Mouse (Mus musculus) CH12F3 (cell line): ENCODE data around the gene Rfxank.

Source experiments
- in situ Hi-C: fragments of 300-500 bp; cut with MboI; formaldehyde crosslinking; loops from 2 replicates; pipeline ENCODE4 v1.14.3; 2020; ENCODE audit warnings: low sequenced_read_pairs

Gene Rfxank

DNA sequence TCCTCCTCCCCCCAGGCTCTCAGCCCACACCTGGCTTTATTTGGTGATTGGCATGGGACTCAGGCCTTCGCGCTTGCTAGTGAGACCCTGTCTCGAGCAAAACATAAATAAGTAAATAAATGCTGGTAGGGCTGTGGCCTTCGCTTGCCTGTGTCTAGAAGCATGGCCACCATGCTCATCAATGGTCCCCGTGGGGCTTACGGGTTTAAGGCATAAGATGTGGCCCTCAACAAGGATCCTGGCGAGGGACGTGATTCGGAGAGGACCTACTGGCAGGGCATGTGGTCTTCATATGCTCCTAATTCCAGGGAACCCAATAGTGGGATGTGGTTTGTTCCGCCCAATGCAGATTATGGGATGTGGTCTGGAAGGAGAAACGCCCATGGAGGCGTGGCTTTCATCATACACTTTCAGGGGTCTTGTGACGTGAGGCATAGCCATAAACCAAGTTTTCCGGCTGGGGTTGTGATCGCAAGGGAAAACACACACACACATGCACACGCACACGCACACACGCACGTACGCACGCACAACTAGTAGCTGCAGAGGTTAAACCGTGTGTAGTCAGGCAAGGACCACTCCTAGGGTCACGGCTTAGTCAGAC is 27.7 kb downstream of the Rfxank start:
- in situ Hi-C loops: no loop called here

DNA sequence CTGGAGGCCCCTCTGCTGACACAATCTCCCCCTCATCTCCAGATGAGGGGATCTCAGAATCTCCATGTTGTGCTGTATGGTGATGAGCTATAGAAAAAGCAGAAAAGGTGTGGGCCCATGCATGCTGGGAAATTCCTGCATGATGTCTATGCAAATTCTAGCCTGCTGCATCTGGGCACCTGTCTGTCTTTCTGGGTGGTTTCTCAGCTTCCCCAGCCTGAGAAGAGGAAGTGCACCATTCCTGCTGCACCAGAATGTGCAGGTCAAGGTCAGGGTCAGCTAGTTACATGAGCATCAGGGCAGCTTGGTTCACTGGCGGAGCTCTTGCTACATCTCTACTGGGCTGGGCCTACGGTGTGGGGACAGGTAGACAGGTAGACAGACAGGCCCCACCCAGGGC is 28.5 kb downstream of the Rfxank start:
- in situ Hi-C loops: no loop called here

DNA sequence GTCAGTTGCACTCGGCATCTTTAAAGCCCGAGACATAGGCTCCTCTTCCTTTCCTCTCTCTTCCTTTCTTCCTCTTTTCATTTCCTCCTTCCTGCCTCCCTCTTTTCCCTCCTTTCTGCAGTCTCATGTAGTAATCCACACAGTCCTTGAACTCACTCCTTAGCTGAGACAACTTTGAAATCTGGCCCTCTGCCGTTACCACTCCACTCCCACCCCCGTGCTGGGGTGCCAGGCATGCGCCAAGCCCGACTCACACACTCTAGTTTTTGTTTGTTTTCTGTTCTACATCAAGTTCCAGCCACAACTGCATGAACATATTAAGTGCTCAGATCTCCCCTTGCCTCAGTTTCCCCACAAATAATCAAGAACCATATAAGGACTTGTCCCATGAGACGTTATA is 34.0 kb downstream of the Rfxank start:
- in situ Hi-C loops: no loop called here

DNA sequence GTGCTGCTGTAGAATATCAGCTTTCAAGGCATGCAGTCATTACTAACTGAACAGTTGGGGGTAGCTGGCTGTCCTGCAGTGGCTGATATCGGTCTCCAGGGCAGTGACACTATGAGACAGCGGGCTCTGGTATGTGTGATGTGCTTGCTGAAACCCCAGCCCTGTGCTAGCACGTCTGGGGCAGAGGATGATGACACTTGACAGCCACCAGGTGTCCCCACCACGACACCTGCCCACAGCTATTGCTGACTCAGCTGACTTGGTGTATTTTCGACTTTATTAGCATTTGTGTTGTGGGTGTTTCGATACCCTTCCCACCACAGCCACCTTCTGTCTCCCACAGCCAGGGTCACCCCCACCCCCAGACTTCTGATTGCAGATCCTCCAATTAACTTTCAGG is 34.4 kb downstream of the Rfxank start:
- in situ Hi-C loops: no loop called here

DNA sequence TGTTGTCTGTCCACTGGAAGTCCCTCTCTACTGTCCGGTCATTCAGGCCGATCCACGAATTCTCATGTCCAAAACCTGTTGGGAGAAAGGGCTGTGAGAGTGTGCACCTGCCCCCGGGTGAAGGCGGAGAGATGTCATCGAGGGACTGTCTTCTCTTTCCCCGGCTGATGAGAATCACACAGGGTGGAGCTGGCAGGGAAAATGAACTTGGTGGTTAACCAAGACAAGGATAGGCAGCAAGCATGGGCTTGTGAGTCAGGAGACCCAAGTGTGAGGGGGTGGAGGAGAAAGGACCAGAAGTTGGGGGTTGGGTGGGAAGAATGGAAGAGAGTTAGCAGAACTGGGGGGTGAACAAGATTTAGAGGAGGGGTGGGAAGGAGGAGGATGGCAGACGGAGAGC is 38.7 kb downstream of the Rfxank start:
- in situ Hi-C loops: no loop called here

DNA sequence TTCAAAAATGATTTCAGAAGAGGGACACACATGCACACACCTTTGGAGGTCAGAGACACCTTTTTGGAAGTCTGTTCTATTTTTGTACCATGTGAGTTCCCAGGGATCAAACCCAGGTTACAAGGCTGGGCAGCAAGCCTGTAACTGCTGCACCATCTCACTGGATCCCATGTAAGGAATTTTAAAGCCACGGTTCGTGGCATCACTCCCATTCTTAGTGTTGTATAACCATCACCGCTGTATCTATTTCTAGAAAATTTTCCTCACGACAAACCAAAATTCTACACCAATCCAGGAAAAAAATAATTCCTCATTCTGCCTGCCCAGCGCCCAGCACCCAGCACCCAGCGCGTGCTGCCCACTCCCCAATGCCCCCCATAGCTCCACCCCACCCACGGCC is 39.7 kb downstream of the Rfxank start:
- in situ Hi-C loops: no loop called here

DNA sequence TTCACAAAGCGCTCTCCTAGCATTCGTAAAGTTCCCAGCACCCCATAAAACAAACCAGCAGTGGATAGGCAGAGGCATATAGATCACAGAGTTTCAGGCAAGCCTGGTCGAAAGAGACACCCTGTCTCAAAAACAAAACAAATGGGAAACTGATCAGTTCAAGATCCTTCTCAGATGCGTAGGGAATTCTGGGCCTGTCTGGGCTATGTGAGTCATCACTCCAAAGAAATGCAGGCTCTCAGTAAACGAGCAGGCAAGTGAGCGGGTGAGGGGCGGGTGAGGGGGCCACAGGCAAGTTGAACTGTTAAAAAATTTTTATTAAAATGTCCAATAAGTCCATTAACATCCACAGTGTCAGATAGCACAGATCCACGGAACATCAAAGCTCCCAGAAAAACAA is 46.2 kb downstream of the Rfxank start:
- in situ Hi-C loops: no loop called here

DNA sequence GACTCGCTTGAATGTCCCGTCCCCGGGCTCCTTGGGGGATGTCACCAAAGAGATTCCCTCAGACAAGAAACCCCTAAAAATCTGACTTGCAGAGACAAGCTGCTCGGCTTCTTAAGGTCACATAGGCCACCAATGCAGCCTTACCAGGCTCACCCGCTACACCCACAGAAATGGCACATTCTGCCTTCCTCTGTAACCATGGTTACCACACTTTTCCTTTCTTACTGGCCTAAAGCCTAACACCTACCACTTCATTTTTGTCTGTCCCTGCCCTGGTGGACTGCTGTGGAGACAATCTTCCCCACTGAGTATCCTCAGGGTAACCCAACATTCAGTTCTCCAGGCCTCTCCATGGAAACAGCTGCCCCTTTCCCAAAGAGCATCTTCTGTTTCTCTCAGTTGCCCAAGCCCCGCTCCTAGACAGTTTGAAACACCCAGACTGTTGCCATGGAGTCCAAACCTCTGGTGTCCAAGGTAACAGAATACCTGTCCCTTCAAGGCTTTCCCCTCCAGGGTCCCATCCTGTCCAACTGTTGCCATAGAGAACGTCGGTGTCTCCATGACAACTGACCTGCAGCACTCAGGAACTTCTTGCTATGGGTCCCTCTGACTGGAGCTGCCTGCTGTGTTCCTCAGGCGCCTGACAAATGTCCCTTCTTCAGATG is 49.5 kb downstream of the Rfxank start:
- in situ Hi-C loops: no loop called here

DNA sequence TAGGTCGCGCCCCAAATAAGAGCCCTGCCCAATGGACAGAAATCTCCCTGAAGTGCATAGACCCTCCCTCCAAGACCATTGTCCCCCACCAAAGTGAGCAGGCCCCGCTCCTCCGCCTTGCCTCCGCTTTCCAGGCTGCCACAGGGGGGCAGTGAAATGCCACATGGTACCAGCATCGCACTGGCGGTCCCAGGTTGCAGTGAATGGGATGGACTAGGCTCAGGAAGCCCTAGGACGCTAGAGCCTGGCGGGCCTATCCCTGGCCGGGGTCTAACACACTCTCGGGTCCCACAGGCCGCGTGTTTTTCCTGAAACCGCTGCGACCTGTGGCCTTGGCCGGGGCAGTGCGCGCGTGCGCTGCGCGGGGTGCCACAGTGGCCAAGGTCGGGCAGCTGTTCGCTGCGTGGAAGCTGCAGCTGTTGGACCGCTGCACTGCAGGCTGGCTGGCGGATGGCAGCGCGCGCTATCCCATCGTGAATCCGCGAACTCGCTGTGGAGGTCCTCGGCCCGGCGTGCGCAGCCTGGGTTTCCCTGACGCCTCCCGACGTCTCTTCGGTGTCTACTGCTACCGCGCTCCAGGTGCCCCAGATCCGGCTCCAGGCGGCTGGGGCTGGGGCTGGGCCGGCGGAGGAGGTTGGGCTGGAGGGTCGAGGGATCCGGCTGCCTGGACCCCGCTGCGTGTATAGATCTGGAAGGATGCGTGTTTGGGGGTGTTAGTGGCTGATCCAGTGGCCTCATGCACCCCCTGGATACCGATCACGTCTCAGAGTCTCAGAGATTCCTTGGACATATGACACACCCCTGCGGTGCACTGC is 50.9 kb downstream of the Rfxank start:
- in situ Hi-C loops: no loop called here

DNA sequence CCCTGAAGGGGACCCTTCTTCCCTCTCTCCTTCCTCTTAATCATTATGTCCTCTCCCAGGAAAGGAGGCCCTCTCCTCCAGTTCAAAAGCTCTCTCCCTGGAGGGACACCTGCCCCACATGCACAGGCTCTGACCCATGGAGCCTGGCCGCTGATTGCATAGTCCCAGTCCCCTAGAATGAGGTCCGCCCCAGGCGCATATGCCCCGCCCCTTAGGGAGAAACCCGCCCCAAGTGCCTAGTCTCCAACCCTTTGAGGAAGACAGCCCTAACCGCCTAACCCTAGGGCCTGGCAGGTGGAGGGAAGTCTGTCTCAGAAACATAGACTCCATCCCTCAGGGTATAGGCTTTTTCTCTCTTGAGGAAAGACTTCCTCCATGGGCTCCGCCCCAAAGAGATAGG is 51.7 kb downstream of the Rfxank start:
- in situ Hi-C loops: no loop called here

DNA sequence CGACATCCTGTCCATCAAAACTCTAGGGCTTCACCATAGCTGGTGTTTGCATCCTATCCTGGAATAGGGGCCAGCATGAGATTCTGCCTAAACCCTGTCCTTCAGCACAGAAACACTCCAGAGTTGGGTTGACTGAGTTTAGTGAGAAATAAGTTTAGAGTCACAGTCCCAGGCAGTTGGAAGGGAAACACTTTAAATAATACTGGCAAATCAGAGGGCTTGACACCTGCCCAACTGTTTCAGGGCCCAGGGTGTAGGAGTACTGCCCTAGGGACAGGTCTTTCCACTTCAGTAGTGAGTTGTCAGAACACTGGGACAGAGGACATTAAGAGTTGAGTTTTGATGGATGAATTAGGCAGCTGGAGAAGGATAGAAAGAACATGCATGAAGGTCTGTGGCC is 52.8 kb downstream of the Rfxank start:
- in situ Hi-C loops: no loop called here

DNA sequence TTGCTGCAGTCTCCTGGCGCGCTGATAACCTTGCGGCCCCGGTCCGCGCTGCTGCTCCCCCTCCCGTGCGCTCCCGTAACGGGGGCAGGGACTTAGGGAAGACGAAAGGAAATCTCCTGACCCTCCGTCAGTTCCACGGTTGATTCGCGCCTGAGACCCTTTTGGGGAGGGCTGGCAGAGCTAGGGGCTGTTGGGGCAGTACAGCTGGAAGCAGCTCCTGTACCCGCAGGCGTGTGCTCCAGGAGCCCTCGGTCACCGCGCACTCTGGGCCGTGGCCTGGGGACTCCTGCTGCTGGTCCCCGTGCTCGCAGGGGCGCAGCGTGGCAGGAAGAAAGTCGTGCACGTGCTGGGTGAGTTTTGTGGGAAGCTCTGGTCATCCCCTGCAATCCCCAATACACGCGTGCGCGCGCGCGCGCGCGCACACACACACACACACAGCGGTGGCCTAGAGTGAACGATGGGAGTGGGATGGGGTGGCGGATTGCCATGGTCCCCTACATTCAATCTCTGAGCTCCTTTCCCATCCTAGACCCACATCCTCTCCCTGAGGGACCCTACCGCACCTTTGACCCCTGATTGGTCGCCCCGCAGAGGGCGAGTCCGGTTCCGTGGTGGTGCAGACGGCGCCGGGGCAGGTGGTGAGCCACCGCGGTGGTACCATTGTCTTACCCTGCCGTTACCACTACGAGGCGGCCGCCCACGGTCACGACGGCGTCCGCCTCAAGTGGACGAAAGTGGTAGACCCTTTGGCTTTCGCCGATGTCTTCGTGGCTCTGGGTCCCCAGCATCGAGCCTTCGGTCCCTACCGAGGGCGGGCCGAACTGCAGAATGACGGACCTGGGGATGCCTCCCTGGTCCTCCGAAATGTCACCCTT is 54.5 kb downstream of the Rfxank start:
- in situ Hi-C loops: no loop called here

DNA sequence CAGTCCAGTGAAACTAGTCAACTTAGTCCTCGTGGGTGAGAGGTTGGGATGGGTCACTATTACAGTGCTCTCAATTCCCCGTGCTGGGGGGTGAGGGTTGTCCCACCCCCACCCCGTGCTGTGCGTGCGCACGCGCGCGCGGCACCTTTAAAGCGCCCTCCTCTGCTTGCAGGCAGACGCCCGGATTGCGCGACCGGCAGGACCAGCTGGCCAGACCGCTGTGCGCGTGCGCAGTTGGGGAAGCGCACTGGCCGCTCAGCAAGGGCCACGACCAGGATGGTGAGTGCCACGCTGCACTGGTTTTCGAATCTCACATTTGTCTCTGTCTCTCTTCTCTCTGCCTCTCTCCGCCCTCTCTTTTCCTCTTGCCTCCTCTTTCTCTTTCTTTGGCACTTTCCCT is 55.7 kb downstream of the Rfxank start, which contains the start of gene Hapln4:
TSS of gene Hapln4 (plus strand) at position 173 of the 400 bp plus-strand sequence.
- in situ Hi-C loops: no loop called here

DNA sequence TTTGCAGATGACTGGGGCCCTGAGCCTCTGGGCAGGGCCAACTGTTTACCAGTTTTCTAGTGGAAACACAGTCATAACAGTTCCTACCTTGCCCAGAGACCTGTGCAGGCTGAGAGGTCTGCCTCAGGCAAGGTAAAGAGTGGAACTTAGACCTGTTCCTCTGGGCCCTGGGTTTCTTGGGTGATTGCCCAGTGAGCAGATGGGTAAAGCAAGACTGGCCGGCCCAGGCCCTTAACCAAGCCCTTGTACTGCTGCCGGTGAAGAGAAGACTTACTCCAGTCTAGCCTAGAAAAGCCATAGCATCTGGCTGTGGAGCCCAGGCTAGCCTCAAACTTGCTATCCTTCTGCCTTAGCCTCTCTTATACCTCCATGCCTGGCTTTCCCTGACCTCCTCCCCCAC is 57.0 kb downstream of the Rfxank start:
- in situ Hi-C loops: no loop called here
